Comparison of ENCODE assay signal across 8 mouse cellular contexts in the genomic region with DNA sequence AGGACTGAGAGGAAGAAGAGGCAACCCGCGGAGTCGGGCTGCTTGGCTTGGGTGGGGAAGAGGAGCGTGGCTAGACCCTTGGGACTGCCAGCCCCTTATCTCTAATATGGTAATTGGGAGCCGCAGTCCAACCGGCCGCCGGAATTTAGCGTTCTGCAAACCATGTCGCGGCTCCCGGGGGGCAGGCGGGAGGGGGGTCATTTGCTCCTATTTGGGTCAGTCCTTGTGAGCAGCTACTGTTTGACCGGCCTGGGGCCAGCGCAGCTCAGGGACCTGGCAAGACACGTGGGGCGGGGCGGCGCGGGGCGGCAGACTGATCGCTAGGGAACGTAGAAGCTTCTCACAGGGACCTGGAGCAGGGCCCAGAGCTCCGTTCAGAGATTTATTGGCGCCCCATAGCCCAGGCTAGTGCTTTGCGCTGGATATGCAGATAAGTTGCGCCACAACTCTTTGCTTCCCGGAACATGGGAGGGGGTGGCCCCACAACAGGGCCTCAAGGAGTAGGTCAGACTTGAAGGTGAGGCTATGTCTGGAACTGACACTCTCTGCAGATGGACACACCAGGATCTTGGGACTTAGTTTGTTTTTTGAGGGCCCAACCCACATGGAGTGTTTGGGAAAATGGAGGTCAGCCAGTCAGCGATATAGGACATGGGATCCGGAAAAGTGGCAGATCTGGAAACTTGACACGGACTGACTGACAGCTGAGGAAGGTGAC. TPM values are rescaled to one million over a fixed set of nuclear protein-coding genes. Genes with fewer than 3 reads are reported as not detected.
DNase-seq lines count a peak whose midpoint lies in the region; ATAC-seq and TF ChIP-seq lines count a peak whose summit lies in the region.

No protein-coding gene starts in this region.

- ATAC-seq in erythroblast, adult 5-6 weeks (replicated peaks; ENCODE audit: low FRiP score, poor library complexity, severe bottlenecking) = 0 out of 2 replicates have a peak, but pooled peaks have one; percentile 29
- peak; percentile 37 for ATAC-seq in heart, embryonic 11.5 days (replicated peaks; ENCODE audit: insufficient number of reproducible peaks, low FRiP score, low TSS enrichment)
- peak; percentile 25 for ATAC-seq in kidney, embryonic 14.5 days (ENCODE audit: low FRiP score, low TSS enrichment)
- ATAC-seq in liver, embryonic 12.5 days = peak; percentile 31
- ATAC-seq in stomach, embryonic 14.5 days (ENCODE audit: insufficient number of reproducible peaks, insufficient read depth, low FRiP score, low read depth) = peak; percentile 30

- H3K27me3 ChIP-seq in heart, embryonic 11.5 days (ENCODE audit: control insufficient read depth, insufficient read depth, low read length) = no peaks in the 10 kb centered on the region
- H3K27me3 ChIP-seq in kidney, embryonic 14.5 days (ENCODE audit: control insufficient read depth, insufficient read depth, low read length) = no peaks in the 10 kb centered on the region
- no peaks in the 10 kb centered on the region for H3K27me3 ChIP-seq in liver, embryonic 12.5 days (replicated peaks)
- no peaks in the 10 kb centered on the region for H3K27me3 ChIP-seq in myocyte (ENCODE audit: control insufficient read depth, insufficient read depth, insufficient read length)
- H3K27me3 ChIP-seq in stomach, embryonic 14.5 days (ENCODE audit: control insufficient read depth, insufficient read depth, low read length) = no peaks in the 10 kb centered on the region

- peak overlapping the region; percentile 63 for H3ac ChIP-seq in myocyte (ENCODE audit: control insufficient read depth, insufficient read length)

- DNase-seq in 3134 (ENCODE audit: extremely low read depth, insufficient read length, low spot score) = peak; percentile 82
- DNase-seq in adrenal gland, postnatal 4 days (ENCODE audit: low spot score in 2 of 2) = peak; percentile 71 to 73

- H3K9me3 ChIP-seq in heart, embryonic 11.5 days (replicated peaks; ENCODE audit: control insufficient read depth, low read length) = no peaks in the 10 kb centered on the region
- H3K9me3 ChIP-seq in kidney, embryonic 14.5 days (ENCODE audit: control insufficient read depth, low read length) = no peaks in the 10 kb centered on the region
- no peaks in the 10 kb centered on the region for H3K9me3 ChIP-seq in liver, embryonic 12.5 days (replicated peaks)
- H3K9me3 ChIP-seq in stomach, embryonic 14.5 days (ENCODE audit: control insufficient read depth, low read depth, low read length) = no peaks in the 10 kb centered on the region

- peak; percentile 54 for TF ChIP-seq POLR2A in myocyte (IDR thresholded peaks at IDR 0.05; ENCODE audit: insufficient read length, low read depth)

- peak overlapping the region; percentile 94 for H3K4me2 ChIP-seq in heart, embryonic 11.5 days
- H3K4me2 ChIP-seq in kidney, embryonic 14.5 days (replicated peaks; ENCODE audit: low read depth, low read length) = peak overlapping the region; percentile 93
- H3K4me2 ChIP-seq in liver, embryonic 12.5 days = peak overlapping the region; percentile 99
- H3K4me2 ChIP-seq in myocyte (ENCODE audit: low read depth) = peak overlapping the region; percentile 98
- peak overlapping the region; percentile 93 for H3K4me2 ChIP-seq in stomach, embryonic 14.5 days (replicated peaks; ENCODE audit: low read depth, low read length)

- peaks cover 11% of the 10 kb centered on the region for H3K36me3 ChIP-seq in heart, embryonic 11.5 days (ENCODE audit: control insufficient read depth, insufficient read depth, low read length)
- H3K36me3 ChIP-seq in kidney, embryonic 14.5 days (ENCODE audit: control insufficient read depth, insufficient read depth, low read length) = peaks cover 38% of the 10 kb centered on the region
- peaks cover 40% of the 10 kb centered on the region for H3K36me3 ChIP-seq in liver, embryonic 12.5 days
- H3K36me3 ChIP-seq in myocyte (ENCODE audit: control insufficient read depth, insufficient read depth) = no peaks in the 10 kb centered on the region
- peaks cover 35% of the 10 kb centered on the region for H3K36me3 ChIP-seq in stomach, embryonic 14.5 days (ENCODE audit: control insufficient read depth, insufficient read depth, low read length)

- H3K79me2 ChIP-seq in myocyte (ENCODE audit: control insufficient read depth, insufficient read depth) = no peaks in the 10 kb centered on the region

- H3K4me3 ChIP-seq in heart, embryonic 11.5 days (ENCODE audit: low read depth, low read length) = peak overlapping the region; percentile 70
- H3K4me3 ChIP-seq in kidney, embryonic 14.5 days (ENCODE audit: low read length) = peak overlapping the region; percentile 65
- peak overlapping the region; percentile 70 for H3K4me3 ChIP-seq in liver, embryonic 12.5 days
- H3K4me3 ChIP-seq in myocyte = peak overlapping the region; percentile 86
- H3K4me3 ChIP-seq in stomach, embryonic 14.5 days (ENCODE audit: low read depth, low read length) = peak overlapping the region; percentile 57

- under 1% methylated on average over 31 of the region's 31 CpGs for WGBS in heart, embryonic 11.5 days (ENCODE audit: insufficient replicate concordance)
- WGBS in kidney, embryonic 14.5 days = 2% methylated on average over 31 of the region's 31 CpGs
- 2% methylated on average over 31 of the region's 31 CpGs for WGBS in liver, embryonic 12.5 days (ENCODE audit: insufficient replicate concordance)
- WGBS in stomach, embryonic 14.5 days = 2% methylated on average over 31 of the region's 31 CpGs

- H3K27ac ChIP-seq in heart, embryonic 11.5 days (ENCODE audit: low read depth, low read length) = peak overlapping the region; percentile 96
- H3K27ac ChIP-seq in kidney, embryonic 14.5 days (ENCODE audit: low read depth, low read length) = peak overlapping the region; percentile 98
- peak overlapping the region; percentile 93 for H3K27ac ChIP-seq in liver, embryonic 12.5 days
- H3K27ac ChIP-seq in stomach, embryonic 14.5 days (ENCODE audit: low read length) = peak overlapping the region; percentile 97

- peak overlapping the region; percentile 83 for H3K9ac ChIP-seq in heart, embryonic 11.5 days (ENCODE audit: low read depth, low read length)
- H3K9ac ChIP-seq in kidney, embryonic 14.5 days (ENCODE audit: low read depth, low read length) = peak overlapping the region; percentile 73
- peak overlapping the region; percentile 81 for H3K9ac ChIP-seq in liver, embryonic 12.5 days
- H3K9ac ChIP-seq in stomach, embryonic 14.5 days (replicated peaks; ENCODE audit: low read depth, low read length) = peak overlapping the region; percentile 61

- H3K4me1 ChIP-seq in heart, embryonic 11.5 days (ENCODE audit: control insufficient read depth, insufficient read depth, low read length) = peaks cover 32% of the 10 kb centered on the region
- H3K4me1 ChIP-seq in kidney, embryonic 14.5 days (ENCODE audit: control insufficient read depth, insufficient read depth, low read length) = peaks cover 15% of the 10 kb centered on the region
- H3K4me1 ChIP-seq in liver, embryonic 12.5 days = peaks cover 51% of the 10 kb centered on the region
- H3K4me1 ChIP-seq in stomach, embryonic 14.5 days (ENCODE audit: control insufficient read depth, insufficient read depth, low read length) = peaks cover 20% of the 10 kb centered on the region

RNA-seq across cellular contexts. Expression of a gene that starts 9.9 kb away (rescaled TPM):
- 10 to 100 TPM; 41.2 to 43.8 TPM for total RNA-seq in adrenal gland, postnatal 4 days (2021)
- total RNA-seq in erythroblast, adult 5-6 weeks (2015; ENCODE audit: low replicate concordance) = 3.3 and 5.8 TPM in 2 replicates
- 4.2 and 7.2 TPM in 2 replicates for total RNA-seq in erythroblast, adult 5-6 weeks (2017; ENCODE audit: low replicate concordance)
- 22.4 and 23.7 TPM in 2 replicates for polyA plus RNA-seq in heart, embryonic 11.5 days (2014; fragmentation: Nextera tagmentation; extraction: Ambion mirVana)
- 23.3 and 27.4 TPM in 2 replicates for polyA plus RNA-seq in kidney, embryonic 14.5 days (2014; fragmentation: Nextera tagmentation; extraction: Ambion mirVana)
- 8.8 and 9.9 TPM in 2 replicates for polyA plus RNA-seq in liver, embryonic 12.5 days (2016; fragmentation: Nextera tagmentation; extraction: Ambion mirVana)
- 39.9 TPM for polyA plus RNA-seq in myocyte (2012; fragmentation: generic; extraction: Trizol)
- 21.8 and 24.8 TPM in 2 replicates for polyA plus RNA-seq in stomach, embryonic 14.5 days (2014; fragmentation: Nextera tagmentation; extraction: Ambion mirVana)

RNA-seq across cellular contexts. Expression of a gene that starts 10.5 kb away (rescaled TPM):
- total RNA-seq in adrenal gland, postnatal 4 days (2021) = 10 to 100 TPM; 51.5 to 54.8 TPM
- total RNA-seq in erythroblast, adult 5-6 weeks (2015; ENCODE audit: low replicate concordance) = 2.1 and 4.8 TPM in 2 replicates
- total RNA-seq in erythroblast, adult 5-6 weeks (2017; ENCODE audit: low replicate concordance) = 5.0 and 9.5 TPM in 2 replicates
- 54.9 and 55.7 TPM in 2 replicates for polyA plus RNA-seq in heart, embryonic 11.5 days (2014; fragmentation: Nextera tagmentation; extraction: Ambion mirVana)
- polyA plus RNA-seq in kidney, embryonic 14.5 days (2014; fragmentation: Nextera tagmentation; extraction: Ambion mirVana) = 65.5 and 70.9 TPM in 2 replicates
- polyA plus RNA-seq in liver, embryonic 12.5 days (2016; fragmentation: Nextera tagmentation; extraction: Ambion mirVana) = 36.4 and 37.6 TPM in 2 replicates
- polyA plus RNA-seq in myocyte (2012; fragmentation: generic; extraction: Trizol) = 76.1 TPM
- 69.1 and 70.8 TPM in 2 replicates for polyA plus RNA-seq in stomach, embryonic 14.5 days (2014; fragmentation: Nextera tagmentation; extraction: Ambion mirVana)

RNA-seq across cellular contexts. Expression of a gene that starts 17.8 kb away (rescaled TPM):
- total RNA-seq in adrenal gland, postnatal 4 days (2021) = under 1 TPM; 0.14 to 0.34 TPM
- not detected in 2 replicates for total RNA-seq in erythroblast, adult 5-6 weeks (2015; ENCODE audit: low replicate concordance)
- total RNA-seq in erythroblast, adult 5-6 weeks (2017; ENCODE audit: low replicate concordance) = not detected in 2 replicates
- 0.17 and 0.46 TPM in 2 replicates for polyA plus RNA-seq in heart, embryonic 11.5 days (2014; fragmentation: Nextera tagmentation; extraction: Ambion mirVana)
- polyA plus RNA-seq in kidney, embryonic 14.5 days (2014; fragmentation: Nextera tagmentation; extraction: Ambion mirVana) = 0.12 and 0.51 TPM in 2 replicates
- 0.05 TPM in 1 of 2 replicates, not detected in the other for polyA plus RNA-seq in liver, embryonic 12.5 days (2016; fragmentation: Nextera tagmentation; extraction: Ambion mirVana)
- 0.12 TPM for polyA plus RNA-seq in myocyte (2012; fragmentation: generic; extraction: Trizol)
- polyA plus RNA-seq in stomach, embryonic 14.5 days (2014; fragmentation: Nextera tagmentation; extraction: Ambion mirVana) = 0.35 and 0.95 TPM in 2 replicates

RNA-seq across cellular contexts. Expression of a gene that starts 22.6 kb away (rescaled TPM):
- total RNA-seq in adrenal gland, postnatal 4 days (2021) = 100 to 1,000 TPM; 292 to 312 TPM
- 30.9 and 57.8 TPM in 2 replicates for total RNA-seq in erythroblast, adult 5-6 weeks (2015; ENCODE audit: low replicate concordance)
- total RNA-seq in erythroblast, adult 5-6 weeks (2017; ENCODE audit: low replicate concordance) = 17.8 and 41.6 TPM in 2 replicates
- polyA plus RNA-seq in heart, embryonic 11.5 days (2014; fragmentation: Nextera tagmentation; extraction: Ambion mirVana) = 162 and 177 TPM in 2 replicates
- polyA plus RNA-seq in kidney, embryonic 14.5 days (2014; fragmentation: Nextera tagmentation; extraction: Ambion mirVana) = 202 and 254 TPM in 2 replicates
- 153 and 155 TPM in 2 replicates for polyA plus RNA-seq in liver, embryonic 12.5 days (2016; fragmentation: Nextera tagmentation; extraction: Ambion mirVana)
- 1,032 TPM for polyA plus RNA-seq in myocyte (2012; fragmentation: generic; extraction: Trizol)
- 99.5 and 103 TPM in 2 replicates for polyA plus RNA-seq in stomach, embryonic 14.5 days (2014; fragmentation: Nextera tagmentation; extraction: Ambion mirVana)

RNA-seq across cellular contexts. Expression of a gene that starts 24.1 kb away (rescaled TPM):
- total RNA-seq in adrenal gland, postnatal 4 days (2021) = 10 to 100 TPM; 63.7 to 66.2 TPM
- total RNA-seq in erythroblast, adult 5-6 weeks (2015; ENCODE audit: low replicate concordance) = 0.19 and 0.42 TPM in 2 replicates
- 2.5 and 6.8 TPM in 2 replicates for total RNA-seq in erythroblast, adult 5-6 weeks (2017; ENCODE audit: low replicate concordance)
- polyA plus RNA-seq in heart, embryonic 11.5 days (2014; fragmentation: Nextera tagmentation; extraction: Ambion mirVana) = 17.2 and 20.1 TPM in 2 replicates
- 24.4 and 38.9 TPM in 2 replicates for polyA plus RNA-seq in kidney, embryonic 14.5 days (2014; fragmentation: Nextera tagmentation; extraction: Ambion mirVana)
- polyA plus RNA-seq in liver, embryonic 12.5 days (2016; fragmentation: Nextera tagmentation; extraction: Ambion mirVana) = 13.6 and 14.4 TPM in 2 replicates
- 34.3 TPM for polyA plus RNA-seq in myocyte (2012; fragmentation: generic; extraction: Trizol)
- polyA plus RNA-seq in stomach, embryonic 14.5 days (2014; fragmentation: Nextera tagmentation; extraction: Ambion mirVana) = 50.6 and 56.1 TPM in 2 replicates

Comparison
In these comparisons a context has a peak if more than half of its experiments do, and no peak if none do; other contexts are left out.
1. Peak in every context shown above with its lines: DNase-seq, ATAC-seq, H3K4me3 ChIP-seq and H3K27ac ChIP-seq.